Mouse (Mus musculus) intestine, embryonic 16.5 days (tissue): Measurements from ENCODE around the gene Atf7. TPM values are rescaled to one million over a fixed set of nuclear protein-coding genes. Genes with fewer than 3 reads are reported as not detected.

Experiments
- microRNA counts: library from miRNA; unstranded; fragments of <30 nt; microRNA quantifications from one replicate; lab custom pipeline; 2016
- microRNA-seq: library from miRNA; unstranded; fragments of <30 nt; microRNA quantifications from one replicate; pipeline ENCODE4, GENCODE M21; 2016
- polyA plus RNA-seq: library from polyadenylated mRNA; unstranded; fragments of >200 nt; fragmentation: Nextera tagmentation; extraction: Ambion mirVana; gene quantifications from 2 replicates; pipeline ENCODE4 v1.2.1, GENCODE M21; 2015

The Atf7 gene
- polyA plus RNA-seq, 1 experiment from 2014 or later, result 21.9 TPM

MicroRNAs encoded within 50 kb of the gene (microRNA counts, 519-probe panel; counts per million panel counts)
- 1,618 counts per million, percentile 17 among the panel's probes with 10 or more counts for microRNA mmu-miR-688 (lab: Ali Mortazavi, UCI)

Small RNA genes within 50 kb of the gene (microRNA-seq; reads per million reads assigned to microRNA genes)
- gene Mir688, result 0.91 reads per million

Other genes with a start within 250 kb of the Atf7 start
- gene Sp1, start 219.3 kb downstream of the Atf7 start, polyA plus RNA-seq, result 6.8 and 7.2 TPM in 2 replicates
- gene Amhr2, start 180.1 kb downstream of the Atf7 start, polyA plus RNA-seq, result 0.75 and 0.88 TPM in 2 replicates
- gene Prr13, start 166.4 kb downstream of the Atf7 start, polyA plus RNA-seq, result 173 and 182 TPM in 2 replicates
- 138 and 152 TPM in 2 replicates for gene Pcbp2, start 154.9 kb downstream of the Atf7 start, polyA plus RNA-seq
- gene Gm10337, start 121.7 kb downstream of the Atf7 start, polyA plus RNA-seq, result 5.5 TPM in 1 of 2 replicates, not detected in the other
- gene Map3k12, start 108.4 kb downstream of the Atf7 start, polyA plus RNA-seq, result 9.2 TPM in 2 replicates
- gene Tarbp2, start 107.3 kb downstream of the Atf7 start, polyA plus RNA-seq, result 91.3 and 105 TPM in 2 replicates
- gene Npff, start 100.5 kb downstream of the Atf7 start, polyA plus RNA-seq, result 1.8 and 1.9 TPM in 2 replicates
- gene Gm28047, start 397 bp downstream of the Atf7 start, polyA plus RNA-seq, result not detected in 2 replicates
- gene Atp5g2, start 46.9 kb upstream of the Atf7 start, polyA plus RNA-seq, result 55.5 and 77.3 TPM in 2 replicates
- gene Calcoco1, start 96.7 kb upstream of the Atf7 start, polyA plus RNA-seq, result 26.5 and 27.0 TPM in 2 replicates